Mouse (Mus musculus) 416B (cell line): ENCODE measurements at regions not wholly inside any gene's neighbourhood (a gene's known extent, or its start where the extent isn't known, plus 50 kb on each side); places are given as distances from the start of the nearest gene placed in this dataset.

Source experiments
- DNase-seq: peaks from one replicate; pipeline ENCODE4 v3.0.0; 2011; ENCODE audit warnings: low read depth

- no peak for DNase-seq
These were observed 174.0 kb upstream of the Tenm3 start for GRCm38 (mm10) chr8:49017741-49018140.

DNA sequence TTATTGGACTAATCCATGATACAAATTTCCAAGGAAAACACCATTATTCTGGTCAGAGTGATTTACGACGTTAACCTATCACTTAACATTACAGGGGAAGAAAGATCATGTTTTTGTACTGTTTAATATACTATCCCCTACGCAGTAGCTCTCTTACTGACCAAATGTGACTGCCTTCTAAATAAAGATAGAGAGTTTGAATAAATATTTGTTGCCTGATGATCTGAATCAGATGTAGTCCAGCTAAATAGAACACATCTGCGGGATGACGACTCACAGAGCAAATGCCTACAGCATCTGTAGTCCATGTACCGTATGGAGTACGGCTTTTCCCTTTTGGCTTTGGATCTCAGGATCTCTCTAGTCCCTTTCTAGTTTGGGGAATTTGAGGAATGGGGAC is 171.9 kb upstream of the Tenm3 start:
- DNase-seq: no peak

GRCm38 (mm10) chr8:49015200-49015599 is 171.4 kb upstream of the Tenm3 start:
- DNase-seq: no peak

GRCm38 (mm10) chr8:49006236-49006965 is 162.7 kb upstream of the Tenm3 start:
- DNase-seq: no peak

GRCm38 (mm10) chr8:48981667-48982066 is 137.9 kb upstream of the Tenm3 start:
- DNase-seq: no peak

GRCm38 (mm10) chr8:48980755-48981154 is 137.0 kb upstream of the Tenm3 start:
- DNase-seq: no peak

DNA sequence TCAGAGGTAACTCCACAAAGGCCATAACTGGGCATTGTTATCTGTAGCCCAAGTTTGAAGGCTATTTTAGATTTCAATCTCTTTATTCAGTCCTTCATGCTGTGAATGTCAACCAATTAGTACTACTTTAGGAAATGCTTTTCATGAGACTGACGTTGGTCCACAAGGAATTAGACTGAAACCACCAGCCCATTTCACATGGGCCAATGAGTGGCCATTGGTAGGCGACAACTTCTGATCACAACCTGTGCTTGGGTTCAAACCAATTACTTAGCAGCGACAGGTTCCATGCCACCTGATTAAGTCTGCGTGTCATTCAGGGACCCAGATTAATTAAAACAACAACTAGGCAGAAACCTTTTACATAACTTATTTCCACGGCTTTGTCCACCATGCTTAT is 126.9 kb upstream of the Tenm3 start:
- no peak for DNase-seq

GRCm38 (mm10) chr8:48964929-48965328 is 121.2 kb upstream of the Tenm3 start:
- no peak for DNase-seq

DNA sequence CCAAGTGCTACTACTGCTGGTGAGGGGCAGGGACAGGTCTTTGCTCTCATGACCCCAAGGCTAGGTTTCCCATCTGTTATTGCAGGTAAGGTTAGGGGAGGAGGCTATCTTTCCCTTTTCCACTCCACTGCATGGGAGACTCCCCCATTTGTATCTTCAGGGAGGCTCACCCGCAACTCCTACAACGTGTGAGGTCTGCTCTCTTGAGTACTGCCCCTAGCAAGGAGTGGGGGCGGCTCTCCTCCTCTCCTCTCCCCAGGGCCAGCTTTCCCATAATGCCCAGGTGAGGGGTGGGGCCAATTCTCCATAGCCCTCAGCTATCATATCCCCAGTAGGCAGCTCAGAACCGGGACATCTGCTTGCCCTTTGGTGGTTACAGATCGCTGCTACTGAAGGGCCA is 113.9 kb upstream of the Tenm3 start:
- DNase-seq: no peak

- DNase-seq: no peak
These were observed 107.7 kb upstream of the Tenm3 start for GRCm38 (mm10) chr8:48951412-48951811.

DNA sequence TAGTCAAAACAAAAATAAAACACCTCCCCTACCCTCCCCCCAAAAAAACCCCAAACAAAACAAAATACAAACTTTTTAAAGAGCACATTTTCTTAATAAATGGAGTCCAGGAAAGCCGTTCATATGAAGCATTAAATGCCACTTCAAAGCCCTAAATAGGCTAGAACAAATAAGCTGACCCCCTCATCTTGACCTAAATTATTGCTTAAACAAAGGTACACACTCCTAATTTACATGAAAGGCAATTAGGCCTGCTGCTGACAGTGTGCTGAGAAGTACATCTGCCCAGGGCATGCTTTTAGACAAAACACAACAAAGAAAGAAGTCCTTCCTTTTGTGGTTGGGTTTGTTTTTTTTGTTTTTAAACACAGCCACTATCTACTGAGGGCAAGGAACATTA is 100.4 kb upstream of the Tenm3 start:
- no peak for DNase-seq

DNA sequence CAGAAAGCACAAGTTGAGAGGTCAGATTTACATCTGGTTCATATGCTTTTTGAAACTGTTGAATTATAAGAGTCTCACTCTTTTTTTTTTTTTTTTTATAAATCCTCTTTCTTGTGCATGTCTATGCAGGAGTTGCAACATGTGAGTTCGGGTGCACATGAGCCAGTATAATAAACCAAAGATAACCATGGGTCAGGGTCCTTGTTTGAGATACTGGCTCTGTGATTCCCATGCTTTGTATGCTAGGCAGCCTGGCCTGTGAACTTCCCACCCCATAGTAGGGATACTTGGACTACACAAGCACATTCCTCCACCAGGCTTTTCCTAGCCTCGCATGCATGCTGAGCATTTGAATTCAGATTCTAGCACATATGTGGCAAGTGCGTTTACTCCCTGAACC is 93.4 kb upstream of the Tenm3 start:
- no peak for DNase-seq

- no peak for DNase-seq
These were observed 83.4 kb upstream of the Tenm3 start for GRCm38 (mm10) chr8:48927135-48927534.

DNA sequence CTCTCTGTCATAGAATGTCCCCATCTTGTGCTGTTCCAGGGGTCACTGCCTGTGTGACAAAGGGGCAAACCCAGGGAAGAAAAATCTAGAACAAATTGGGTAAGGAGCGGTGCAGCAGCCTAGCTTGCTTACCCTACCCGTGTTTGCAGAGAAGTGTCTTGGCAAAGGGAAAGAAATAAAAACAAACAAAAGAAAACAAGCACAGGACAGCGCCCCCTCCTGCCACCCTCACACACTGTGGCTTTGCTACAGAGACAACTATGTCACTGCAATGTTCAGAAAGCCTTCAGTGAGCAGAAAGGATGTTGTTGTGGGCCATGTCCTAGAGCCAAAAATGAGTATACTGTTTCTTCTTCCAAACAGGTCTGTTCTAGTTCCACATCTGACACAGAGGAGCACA is 71.5 kb upstream of the Tenm3 start:
- DNase-seq: no peak

DNA sequence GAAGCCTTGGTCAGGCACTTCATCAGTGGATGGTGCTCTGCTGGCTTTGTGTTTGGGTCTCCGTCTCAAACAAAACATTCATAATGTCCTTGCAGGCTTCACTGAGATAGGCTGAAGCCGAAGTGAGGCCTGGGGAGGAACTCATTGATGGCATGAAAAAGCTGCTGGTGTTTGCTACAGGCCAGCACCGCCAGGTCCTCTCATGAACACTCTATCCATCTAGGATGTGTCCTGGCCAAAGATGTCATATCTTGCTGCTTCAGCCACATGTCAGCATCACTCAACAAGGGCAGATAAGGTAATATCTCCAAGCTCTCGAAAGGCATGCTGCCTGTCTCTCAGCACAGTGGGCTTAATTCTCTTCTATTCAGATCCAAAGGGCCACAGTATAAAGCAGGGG is 69.1 kb upstream of the Tenm3 start:
- no peak for DNase-seq

- no peak for DNase-seq
These were observed 58.1 kb upstream of the Tenm3 start for GRCm38 (mm10) chr8:48901668-48902406.

DNA sequence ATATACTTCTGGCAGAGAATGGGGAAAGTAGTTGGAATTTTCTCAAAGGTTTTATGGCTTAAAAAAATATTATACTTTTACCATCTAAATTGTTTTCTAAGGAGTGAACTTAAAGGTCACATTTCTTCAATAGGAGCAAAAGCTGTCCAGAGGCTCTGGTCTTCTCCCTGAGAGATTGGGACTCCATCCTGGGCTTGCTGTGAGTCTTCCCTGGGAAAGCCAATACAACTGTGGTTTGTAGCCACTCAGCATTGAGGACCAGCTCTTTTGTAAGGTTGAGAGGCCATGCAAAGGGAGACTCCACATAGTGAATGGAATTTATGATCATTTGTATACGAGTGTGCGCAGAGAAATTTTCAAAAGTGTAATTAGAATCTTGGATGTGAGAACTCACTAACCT is 52.9 kb upstream of the Tenm3 start:
- DNase-seq: no peak

DNA sequence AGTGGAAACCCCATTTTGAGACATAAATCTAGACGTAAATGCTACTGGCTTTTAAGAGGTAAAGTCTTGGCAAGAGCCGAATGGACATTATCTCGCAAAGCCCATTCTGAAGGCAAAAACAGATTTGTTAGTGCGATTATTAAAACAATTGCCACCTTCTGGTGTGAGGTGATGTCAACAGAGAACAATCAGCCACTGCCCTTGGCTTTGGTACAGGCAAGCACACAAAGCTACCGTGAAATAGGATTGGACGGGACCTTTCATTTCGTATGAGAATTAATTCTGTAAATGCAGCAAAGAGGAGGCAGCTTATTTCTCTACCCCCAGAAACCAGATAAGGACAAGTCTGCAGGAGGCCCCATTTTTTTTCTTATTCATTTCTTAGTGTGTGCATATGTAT is 52.5 kb upstream of the Tenm3 start:
- no peak for DNase-seq

DNA sequence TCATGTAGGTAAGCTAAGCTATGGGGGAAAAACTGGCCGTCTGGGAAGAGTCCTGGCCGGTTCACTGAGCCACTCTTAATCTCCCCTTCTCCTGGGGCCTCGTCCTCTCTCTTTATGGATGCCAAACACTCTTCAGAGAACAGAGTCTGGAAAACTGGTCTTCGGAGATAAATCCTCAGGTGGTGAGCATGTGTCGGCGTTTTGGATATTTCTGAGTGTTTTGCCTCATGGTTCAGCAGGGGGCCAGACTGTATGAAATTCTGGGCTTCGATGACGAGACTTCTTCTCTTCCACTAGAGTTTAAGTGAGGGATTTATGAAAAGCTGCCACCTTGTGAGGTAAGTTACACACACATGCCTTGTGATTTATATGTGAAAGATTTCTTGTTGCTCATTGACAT is 51.8 kb upstream of the Tenm3 start:
- no peak for DNase-seq
